Mouse (Mus musculus) megakaryocyte, embryonic 14.5 days (primary cell): ENCODE measurements around the gene Sppl2c.

Source experiments
- FLI1 ChIP-seq: IDR thresholded peaks from 2 replicates; pipeline ENCODE4 v1.6.1; 2012; ENCODE audit warnings: low read length, inconsistent platforms, mixed read lengths
- GATA1 ChIP-seq: IDR thresholded peaks from 3 replicates; pipeline ENCODE4 v1.6.1; 2012; ENCODE audit warnings: mixed read lengths, low read length, inconsistent platforms, borderline replicate concordance

GRCm38 (mm10) chr11:104237958-104238747 lies 52.0 kb downstream of the Sppl2c start:
- TF ChIP-seq GATA1 (no peak), FLI1 (no peak)
